Mouse (Mus musculus): ENCODE results near the gene Srpk3. TPM values are rescaled to one million over a fixed set of nuclear protein-coding genes. Genes with fewer than 3 reads are reported as not detected.

Srpk3 gene
- polyA plus RNA-seq, 1 experiment from 2014 or later: 0.78 TPM

DNA sequence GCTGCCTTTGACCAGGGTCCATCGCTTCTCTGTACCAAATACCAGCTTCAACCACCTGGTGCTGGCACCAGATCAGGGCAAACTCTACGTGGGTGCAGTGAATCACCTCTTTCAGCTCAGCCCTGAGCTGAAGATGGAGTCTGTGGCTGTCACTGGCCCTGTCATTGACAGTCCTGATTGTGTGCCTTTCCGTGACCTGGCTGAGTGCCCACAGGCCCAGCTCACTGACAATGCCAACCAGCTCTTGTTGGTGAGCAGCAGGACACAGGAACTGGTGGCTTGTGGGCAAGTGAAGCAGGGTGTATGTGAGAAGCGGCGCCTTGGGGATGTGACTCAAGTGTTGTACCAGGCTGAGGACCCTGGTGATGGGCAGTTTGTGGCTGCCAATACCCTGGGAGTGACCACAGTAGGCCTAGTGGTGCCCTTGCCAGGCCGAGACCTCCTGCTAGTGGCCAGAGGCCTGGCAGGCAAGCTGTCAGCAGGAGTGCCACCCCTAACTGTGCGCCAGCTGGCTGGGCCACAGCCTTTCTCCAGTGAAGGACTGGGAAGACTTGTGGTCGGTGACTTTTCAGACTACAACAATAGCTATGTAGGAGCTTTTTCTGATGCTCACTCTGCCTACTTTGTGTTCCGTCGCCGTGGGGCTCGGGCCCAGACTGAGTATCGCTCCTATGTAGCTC is 15.5 kb upstream of the Srpk3 start:
- DNase-seq (ENCODE audit: low spot score, missing footprints) (no peak), ATAC-seq (ENCODE audit: low FRiP score) (no peak)
- Histone ChIP-seq H3K4me1 (ENCODE audit: control insufficient read depth, insufficient read depth, low read length) (no peaks in the 10 kb centered on the region), H3K36me3 (ENCODE audit: control insufficient read depth, insufficient read depth, low read length) (no peaks in the 10 kb centered on the region), H3K9me3 (ENCODE audit: control insufficient read depth, low read length) (no peaks in the 10 kb centered on the region), H3K27ac (ENCODE audit: low read depth, low read length) (no peak overlapping the region), H3K27me3 (ENCODE audit: control insufficient read depth, insufficient read depth, low read length) (no peaks in the 10 kb centered on the region), H3K4me2 (no peak overlapping the region), H3K4me3 (ENCODE audit: low read depth, low read length) (no peak overlapping the region), H3K9ac (ENCODE audit: low read length) (no peak overlapping the region)
- WGBS: 82% methylated on average over 13 of the region's 13 CpGs

DNA sequence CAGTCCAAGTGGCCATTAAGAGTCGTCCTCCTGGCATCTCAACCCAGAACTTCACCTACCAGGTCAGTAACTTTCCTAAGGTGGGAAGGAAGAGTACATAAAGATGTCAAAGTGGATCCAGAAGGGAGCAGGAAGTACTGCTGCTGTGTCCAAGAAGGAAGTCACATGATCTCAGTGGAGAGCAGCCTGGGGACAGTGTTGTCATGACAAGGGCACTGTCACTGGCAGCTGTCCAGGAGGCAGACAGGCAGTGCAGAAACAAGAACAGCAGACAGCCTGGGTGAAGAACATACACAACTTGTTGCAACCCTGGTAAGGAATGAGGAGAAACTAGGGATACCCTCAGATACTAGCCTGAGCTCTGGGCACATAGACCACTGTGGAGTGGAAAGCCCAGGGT is 8.9 kb upstream of the Srpk3 start:
- 56% methylated on average over 1 of the region's 1 CpGs for WGBS
- Histone ChIP-seq H3K4me1 (ENCODE audit: control insufficient read depth, insufficient read depth, low read length) (no peaks in the 10 kb centered on the region), H3K4me2 (no peak overlapping the region), H3K9me3 (ENCODE audit: control insufficient read depth, low read length) (no peaks in the 10 kb centered on the region), H3K27ac (ENCODE audit: low read depth, low read length) (no peak overlapping the region), H3K36me3 (ENCODE audit: control insufficient read depth, insufficient read depth, low read length) (no peaks in the 10 kb centered on the region), H3K27me3 (ENCODE audit: control insufficient read depth, insufficient read depth, low read length) (no peaks in the 10 kb centered on the region), H3K4me3 (ENCODE audit: low read depth, low read length) (no peak overlapping the region), H3K9ac (ENCODE audit: low read length) (no peak overlapping the region)
- no peak for DNase-seq (ENCODE audit: low spot score, missing footprints)
- no peak for ATAC-seq (ENCODE audit: low FRiP score)

DNA sequence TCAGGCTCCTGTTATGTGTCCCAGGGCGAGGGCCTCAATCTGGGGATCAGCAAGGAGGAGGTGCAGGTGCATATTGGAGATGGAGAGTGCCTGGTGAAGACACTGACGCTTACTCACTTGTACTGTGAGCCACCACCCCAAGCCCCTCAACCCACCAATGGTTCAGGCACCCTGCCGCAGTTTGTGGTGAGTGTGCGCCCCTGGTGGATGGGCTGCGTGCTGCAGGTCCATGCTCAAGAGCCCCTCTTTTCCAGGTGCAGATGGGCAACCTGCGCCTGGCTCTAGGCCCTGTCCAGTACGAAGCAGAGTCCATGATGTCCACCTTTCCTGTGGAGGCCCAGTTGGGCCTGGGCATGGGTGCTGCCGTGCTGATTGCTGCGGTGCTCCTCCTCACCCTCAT is 6.9 kb upstream of the Srpk3 start:
- no peak overlapping the region for H3K4me3 ChIP-seq (ENCODE audit: low read depth, low read length)
- ATAC-seq (ENCODE audit: low FRiP score) (no peak), DNase-seq (ENCODE audit: low spot score, missing footprints) (no peak)
- no peak overlapping the region for H3K9ac ChIP-seq (ENCODE audit: low read length)
- 63% methylated on average over 9 of the region's 9 CpGs for WGBS
- no peaks in the 10 kb centered on the region for H3K36me3 ChIP-seq (ENCODE audit: control insufficient read depth, insufficient read depth, low read length)
- H3K9me3 ChIP-seq (ENCODE audit: control insufficient read depth, low read length): no peaks in the 10 kb centered on the region
- H3K27ac ChIP-seq (ENCODE audit: low read depth, low read length): no peak overlapping the region
- no peaks in the 10 kb centered on the region for H3K4me1 ChIP-seq (ENCODE audit: control insufficient read depth, insufficient read depth, low read length)
- H3K27me3 ChIP-seq (ENCODE audit: control insufficient read depth, insufficient read depth, low read length): no peaks in the 10 kb centered on the region
- no peak overlapping the region for H3K4me2 ChIP-seq

DNA sequence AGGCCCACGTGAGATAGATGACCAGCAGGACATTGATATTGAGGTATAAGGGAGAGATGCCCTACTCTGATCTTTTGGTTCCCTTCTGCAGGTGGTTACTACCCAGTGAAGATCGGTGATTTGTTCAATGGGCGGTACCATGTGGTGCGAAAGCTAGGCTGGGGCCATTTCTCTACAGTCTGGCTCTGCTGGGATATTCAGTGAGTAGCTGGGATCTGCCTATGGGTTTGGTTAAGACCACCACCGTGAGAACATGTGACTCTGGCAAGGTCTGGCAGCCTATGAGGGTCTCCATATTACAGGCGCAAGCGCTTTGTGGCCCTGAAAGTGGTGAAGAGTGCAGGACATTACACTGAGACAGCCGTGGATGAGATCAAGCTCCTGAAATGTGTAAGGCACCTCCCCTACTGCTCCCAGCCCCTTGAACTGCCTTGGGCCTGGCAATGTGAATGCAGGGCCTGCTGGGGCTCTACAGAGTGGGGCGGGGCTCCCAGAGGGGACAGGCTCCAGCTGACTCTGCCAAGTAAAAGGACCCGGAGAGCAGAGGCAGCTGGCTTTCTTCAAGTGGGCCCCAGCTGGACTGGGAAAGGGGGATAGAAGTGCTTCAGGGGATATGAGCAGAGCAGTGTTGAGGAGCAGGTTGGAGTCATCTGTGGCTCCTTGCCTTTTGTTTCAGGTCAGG is 738 bp downstream of the Srpk3 start:
- no peak overlapping the region for H3K27ac ChIP-seq (ENCODE audit: low read depth, low read length)
- H3K27me3 ChIP-seq (ENCODE audit: control insufficient read depth, insufficient read depth, low read length): no peaks in the 10 kb centered on the region
- H3K9me3 ChIP-seq (ENCODE audit: control insufficient read depth, low read length): no peaks in the 10 kb centered on the region
- H3K4me3 ChIP-seq (ENCODE audit: low read depth, low read length): no peak overlapping the region
- H3K9ac ChIP-seq (ENCODE audit: low read length): no peak overlapping the region
- no peaks in the 10 kb centered on the region for H3K4me1 ChIP-seq (ENCODE audit: control insufficient read depth, insufficient read depth, low read length)
- WGBS: 74% methylated on average over 10 of the region's 10 CpGs
- H3K36me3 ChIP-seq (ENCODE audit: control insufficient read depth, insufficient read depth, low read length): peaks cover 6% of the 10 kb centered on the region; the same call in 1 of the 2 replicates
- DNase-seq (ENCODE audit: low spot score, missing footprints): no peak
- H3K4me2 ChIP-seq: no peak overlapping the region
- ATAC-seq (ENCODE audit: low FRiP score): peak; percentile 44; the same call in 1 of the 2 replicates

DNA sequence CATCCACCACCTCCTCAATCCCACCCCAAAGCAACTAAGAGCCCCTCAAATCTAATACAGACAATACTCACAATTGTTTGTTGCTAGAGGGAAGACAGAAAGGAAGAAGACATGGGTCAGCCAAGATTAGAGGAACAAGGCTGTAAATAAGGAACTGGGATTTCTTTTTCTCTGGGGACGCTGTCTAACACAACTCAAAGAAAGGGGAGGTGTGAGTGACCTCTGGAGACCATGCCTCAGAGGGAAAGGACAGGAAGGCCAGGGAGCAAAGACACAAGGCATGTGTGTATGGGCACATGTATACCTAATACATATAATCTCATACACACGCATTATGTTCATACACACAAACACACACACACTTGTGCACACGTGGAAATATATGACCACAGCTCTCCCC is 8.0 kb downstream of the Srpk3 start:
- 87% methylated on average over 3 of the region's 3 CpGs for WGBS
- H3K9me3 ChIP-seq (ENCODE audit: control insufficient read depth, low read length): no peaks in the 10 kb centered on the region
- no peaks in the 10 kb centered on the region for H3K27me3 ChIP-seq (ENCODE audit: control insufficient read depth, insufficient read depth, low read length)
- ATAC-seq (ENCODE audit: low FRiP score) (no peak), DNase-seq (ENCODE audit: low spot score, missing footprints) (no peak)
- no peak overlapping the region for H3K4me2 ChIP-seq
- H3K9ac ChIP-seq (ENCODE audit: low read length): no peak overlapping the region
- H3K4me3 ChIP-seq (ENCODE audit: low read depth, low read length): no peak overlapping the region
- peaks cover 9% of the 10 kb centered on the region; the same call in 1 of the 2 replicates for H3K36me3 ChIP-seq (ENCODE audit: control insufficient read depth, insufficient read depth, low read length)
- H3K4me1 ChIP-seq (ENCODE audit: control insufficient read depth, insufficient read depth, low read length): peaks cover 2% of the 10 kb centered on the region; the same call in 1 of the 2 replicates
- H3K27ac ChIP-seq (ENCODE audit: low read depth, low read length): no peak overlapping the region

DNA sequence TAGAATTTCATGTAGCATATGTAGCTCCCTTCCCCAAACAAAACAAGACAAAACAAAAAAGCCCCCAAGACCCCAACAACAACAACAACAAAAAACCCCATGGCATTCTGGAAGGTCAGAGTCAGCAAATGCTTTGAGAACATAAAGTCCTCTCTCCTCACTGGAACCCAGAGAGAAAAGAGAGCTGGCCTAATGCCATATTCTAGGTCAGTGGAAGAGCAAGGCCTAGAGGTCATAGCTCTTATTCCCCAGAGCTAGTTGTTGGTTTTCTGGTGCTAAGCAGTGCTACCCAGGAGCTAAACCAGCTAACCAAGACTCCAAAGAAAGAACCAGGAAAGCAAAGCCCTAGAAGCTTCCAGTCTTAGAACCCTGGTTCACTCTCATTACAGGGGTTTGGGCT is 11.5 kb downstream of the Srpk3 start:
- ATAC-seq (ENCODE audit: low FRiP score): no peak
- Histone ChIP-seq H3K4me3 (ENCODE audit: low read depth, low read length) (peak overlapping the region; percentile 52), H3K27ac (ENCODE audit: low read depth, low read length) (no peak overlapping the region), H3K4me1 (ENCODE audit: control insufficient read depth, insufficient read depth, low read length) (peaks cover 2% of the 10 kb centered on the region; the same call in 1 of the 2 replicates), H3K27me3 (ENCODE audit: control insufficient read depth, insufficient read depth, low read length) (no peaks in the 10 kb centered on the region), H3K9me3 (ENCODE audit: control insufficient read depth, low read length) (no peaks in the 10 kb centered on the region), H3K4me2 (peak overlapping the region; percentile 48), H3K9ac (ENCODE audit: low read length) (peak overlapping the region; percentile 64), H3K36me3 (ENCODE audit: control insufficient read depth, insufficient read depth, low read length) (no peaks in the 10 kb centered on the region)
- DNase-seq (ENCODE audit: low spot score, missing footprints): no peak

DNA sequence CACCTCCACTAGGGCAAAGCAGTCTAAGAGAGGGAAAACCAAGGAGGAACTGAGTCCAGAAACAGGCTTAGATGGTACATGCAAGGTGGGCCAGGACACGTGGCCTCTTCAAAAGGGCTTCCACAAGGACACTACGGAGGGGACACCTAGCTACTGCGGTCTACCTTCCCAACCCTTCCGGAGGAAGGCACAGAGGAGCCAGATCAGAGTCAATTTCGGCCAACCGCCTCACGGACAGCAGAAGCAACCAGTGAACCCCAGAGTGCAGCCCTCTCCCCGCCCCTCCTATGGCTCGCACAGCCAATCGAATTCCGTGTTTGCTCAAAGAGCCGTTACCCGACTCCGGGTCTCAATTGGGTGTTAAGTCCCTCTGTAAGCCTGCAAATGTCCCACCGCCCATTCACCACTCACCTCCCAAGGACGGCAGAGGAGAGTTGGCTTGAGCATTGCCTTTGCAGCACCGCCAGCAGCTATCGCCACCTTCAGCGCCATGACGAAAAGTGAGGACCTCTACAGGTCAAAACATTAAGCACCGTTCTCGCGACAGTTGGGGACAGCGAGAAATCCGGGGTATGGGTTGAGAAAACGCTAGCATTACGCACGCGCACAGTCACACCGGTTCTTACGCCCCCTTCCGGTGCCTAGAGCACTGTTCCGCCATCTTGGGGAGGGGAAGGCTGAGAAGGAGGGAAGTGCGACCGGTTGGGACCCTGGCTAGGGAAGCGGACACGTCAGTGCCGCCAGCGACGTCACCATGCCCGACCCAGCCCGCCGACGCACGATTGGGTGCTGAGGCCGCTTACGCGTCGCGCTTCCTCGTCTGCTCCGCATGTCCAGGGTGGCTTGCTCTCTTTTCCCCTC is 12.4 kb downstream of the Srpk3 start, which contains the start of the genes Idh3g and Ssr4:
Gene Idh3g (minus strand): TSS at position 534 of the 861 bp plus-strand sequence.
Gene Ssr4 (plus strand): TSS at position 665 of the 861 bp plus-strand sequence.
- DNase-seq (ENCODE audit: low spot score, missing footprints) (peak; percentile 99), ATAC-seq (ENCODE audit: low FRiP score) (peak; percentile 97)
- no peaks in the 10 kb centered on the region for H3K36me3 ChIP-seq (ENCODE audit: control insufficient read depth, insufficient read depth, low read length)
- peak within 1 kb of the TSS; percentile 48 for H3K4me2 ChIP-seq
- H3K4me1 ChIP-seq (ENCODE audit: control insufficient read depth, insufficient read depth, low read length): peaks cover 2% of the 10 kb centered on the region; the same call in 1 of the 2 replicates
- no peaks in the 10 kb centered on the region for H3K27me3 ChIP-seq (ENCODE audit: control insufficient read depth, insufficient read depth, low read length)
- H3K9me3 ChIP-seq (ENCODE audit: control insufficient read depth, low read length): no peaks in the 10 kb centered on the region
- H3K27ac ChIP-seq (ENCODE audit: low read depth, low read length): peak within 1 kb of the TSS; percentile 57
- H3K9ac ChIP-seq (ENCODE audit: low read length): peak within 1 kb of the TSS; percentile 74
- WGBS: 19% methylated on average over 52 of the region's 52 CpGs
- H3K4me3 ChIP-seq (ENCODE audit: low read depth, low read length): peak within 1 kb of the TSS; percentile 52

DNA sequence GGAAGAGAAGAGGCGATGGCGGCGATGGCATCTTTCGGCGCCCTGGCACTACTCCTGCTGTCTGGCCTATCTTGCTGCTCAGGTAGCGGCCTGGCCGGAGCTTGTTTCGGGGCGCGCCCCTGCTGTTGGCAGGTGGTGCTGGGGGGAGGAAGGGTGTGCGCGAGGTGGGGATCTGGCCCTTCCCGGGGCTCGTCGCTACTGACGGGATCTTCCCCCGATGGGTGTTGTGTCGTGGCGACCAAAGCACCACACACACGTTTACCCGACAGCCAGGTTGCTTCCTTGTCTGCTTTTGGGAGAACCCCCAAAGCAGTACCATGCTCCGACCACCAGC is 13.0 kb downstream of the Srpk3 start:
- Histone ChIP-seq H3K4me3 (ENCODE audit: low read depth, low read length) (peak overlapping the region; percentile 52), H3K27me3 (ENCODE audit: control insufficient read depth, insufficient read depth, low read length) (no peaks in the 10 kb centered on the region), H3K4me1 (ENCODE audit: control insufficient read depth, insufficient read depth, low read length) (peaks cover 2% of the 10 kb centered on the region; the same call in 1 of the 2 replicates), H3K4me2 (peak overlapping the region; percentile 41), H3K27ac (ENCODE audit: low read depth, low read length) (0 out of 2 replicates have a peak overlapping the region, but pooled peaks have one; percentile 40), H3K9me3 (ENCODE audit: control insufficient read depth, low read length) (no peaks in the 10 kb centered on the region), H3K36me3 (ENCODE audit: control insufficient read depth, insufficient read depth, low read length) (no peaks in the 10 kb centered on the region), H3K9ac (ENCODE audit: low read length) (peak overlapping the region; percentile 74)
- ATAC-seq (ENCODE audit: low FRiP score): no peak
- no peak for DNase-seq (ENCODE audit: low spot score, missing footprints)
- 20% methylated on average over 21 of the region's 22 CpGs for WGBS
